Mouse (Mus musculus) olfactory bulb, adult 2 months (tissue): ENCODE data around the gene Kcnt2. TPM values are rescaled to one million over a fixed set of nuclear protein-coding genes. Genes with fewer than 3 reads are reported as not detected.

ENCODE experiments used
- H3K27ac ChIP-seq: fragments of 200-500 bp; 2 replicates; pipeline ENCODE4 v1.5.1; 2012; ENCODE audit warnings: low read depth, low read length; ENCODE audit not compliant: insufficient read depth
- H3K4me1 ChIP-seq: fragments of 200-500 bp; 2 replicates; pipeline ENCODE4 v1.6.1; 2012; ENCODE audit warnings: low read length; ENCODE audit not compliant: control insufficient read depth, insufficient read depth
- H3K4me3 ChIP-seq: fragments of 200-500 bp; 2 replicates; pipeline ENCODE4 v1.5.1; 2012; ENCODE audit warnings: mild to moderate bottlenecking, low read depth, low read length, moderate library complexity; ENCODE audit not compliant: insufficient read depth
- CTCF ChIP-seq: fragments of 200-500 bp; IDR thresholded peaks from 2 replicates; pipeline ENCODE4 v1.5.1; 2012; ENCODE audit warnings: low read depth, mild to moderate bottlenecking, low read length, moderate library complexity; ENCODE audit not compliant: insufficient read depth
- POLR2A ChIP-seq: fragments of 200-500 bp; IDR thresholded peaks from 2 replicates; pipeline ENCODE4 v1.6.1; 2012; ENCODE audit warnings: mild to moderate bottlenecking, low read depth, low read length, moderate library complexity; ENCODE audit not compliant: insufficient read depth
- WGBS: fragments of 180-500 bp; shearing (Covaris S2); methylation state at CpG from one replicate; pipeline ENCODE4 v1.1.7; 2018; 5-methylcytosine and 5-hydroxymethylcytosine counted together
- polyA plus RNA-seq: library from polyadenylated mRNA; stranded (reverse); fragments of >200 nt; gene quantifications from 2 replicates; pipeline ENCODE4 v1.2.4, GENCODE M21; 2012; ENCODE audit warnings: low replicate concordance; ENCODE audit not compliant: missing spikeins, insufficient read depth, insufficient read length

Gene Kcnt2
- polyA plus RNA-seq, 1 experiment: not detected

DNA sequence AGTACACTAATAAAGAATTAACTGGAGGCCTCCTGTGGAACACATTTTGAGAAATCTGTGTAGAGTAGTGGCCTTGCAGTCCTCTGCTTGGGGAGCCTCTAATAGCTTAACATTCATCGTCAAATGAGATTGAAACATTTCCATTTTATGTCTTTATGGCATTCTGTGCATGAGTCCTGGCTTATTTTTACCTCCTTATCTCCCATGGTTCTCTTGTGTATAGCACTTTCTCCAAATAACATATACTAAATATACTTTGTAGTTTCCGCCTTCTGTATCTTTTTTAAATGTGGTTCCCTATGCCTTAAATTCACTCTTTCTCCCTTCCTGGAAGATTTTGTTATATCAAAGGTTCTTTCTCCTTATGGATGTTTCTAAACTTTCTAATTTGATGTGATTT is 246.3 kb downstream of the Kcnt2 start:
- TF ChIP-seq CTCF: no peak
- TF ChIP-seq POLR2A: no peak
- Histone ChIP-seq H3K27ac (no peak overlapping the region), H3K4me3 (no peak overlapping the region), H3K4me1 (no peaks in the 10 kb centered on the region)
- 85% methylated on average over 2 of the region's 2 CpGs for WGBS

GRCm38 (mm10) chr1:140513451-140513850 is 267.5 kb downstream of the Kcnt2 start:
- Histone ChIP-seq H3K4me1 (no peaks in the 10 kb centered on the region), H3K4me3 (no peak overlapping the region), H3K27ac (no peak overlapping the region)
- TF ChIP-seq CTCF (no peak), POLR2A (no peak)

GRCm38 (mm10) chr1:140531285-140531908 is 285.4 kb downstream of the Kcnt2 start:
- Histone ChIP-seq H3K27ac (no peak overlapping the region), H3K4me1 (no peaks in the 10 kb centered on the region), H3K4me3 (no peak overlapping the region)
- no peak for TF ChIP-seq CTCF
- no peak for TF ChIP-seq POLR2A
- WGBS: 31% methylated on average over 4 of the region's 4 CpGs

GRCm38 (mm10) chr1:140534849-140535248 is 288.9 kb downstream of the Kcnt2 start:
- TF ChIP-seq POLR2A (no peak), CTCF (no peak)
- Histone ChIP-seq H3K4me3 (no peak overlapping the region), H3K4me1 (no peaks in the 10 kb centered on the region), H3K27ac (no peak overlapping the region)

- Histone ChIP-seq H3K27ac (no peak overlapping the region), H3K4me3 (no peak overlapping the region), H3K4me1 (no peaks in the 10 kb centered on the region)
- TF ChIP-seq CTCF (no peak), POLR2A (no peak)
- 78% methylated on average over 3 of the region's 3 CpGs for WGBS
These were observed 296.1 kb downstream of the Kcnt2 start for GRCm38 (mm10) chr1:140542066-140542465.

DNA sequence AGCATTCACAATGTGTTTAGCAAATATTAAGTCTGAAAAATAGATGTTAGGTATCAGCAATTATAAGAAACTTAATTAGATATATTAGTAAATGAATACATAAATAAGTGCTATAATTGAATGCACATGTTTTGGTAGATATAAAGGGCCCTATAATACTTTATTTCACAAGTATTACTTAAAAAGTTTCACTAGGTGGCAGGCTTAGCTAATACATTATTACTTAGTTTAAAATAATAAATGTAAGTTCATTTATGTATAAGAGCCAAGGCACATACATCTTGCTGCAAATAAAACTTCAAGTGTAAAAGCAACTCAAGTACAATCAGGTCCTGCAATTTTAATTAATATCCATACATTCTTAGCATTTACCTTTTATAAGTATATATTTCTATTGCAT is 302.8 kb downstream of the Kcnt2 start:
- TF ChIP-seq POLR2A (no peak), CTCF (no peak)
- H3K27ac ChIP-seq: no peak overlapping the region
- H3K4me3 ChIP-seq: no peak overlapping the region
- no peaks in the 10 kb centered on the region for H3K4me1 ChIP-seq

DNA sequence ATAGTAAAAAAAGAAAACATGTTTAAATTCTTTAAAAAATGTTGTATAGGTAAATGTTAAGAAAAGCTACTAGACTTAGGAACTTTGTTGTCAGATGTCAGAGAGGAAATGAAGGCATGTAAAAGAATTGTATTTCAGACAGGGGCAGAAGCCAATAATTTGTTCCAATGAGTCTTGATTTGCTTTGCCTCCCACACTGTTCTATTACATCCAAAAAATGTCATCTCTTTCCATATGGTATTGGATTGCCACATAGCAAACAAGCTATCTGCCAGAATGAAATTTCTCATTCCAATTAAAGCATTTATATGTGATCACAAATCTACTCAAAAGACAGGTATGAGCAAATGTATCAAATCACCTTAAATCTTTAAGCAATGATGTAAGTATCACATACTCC is 314.8 kb downstream of the Kcnt2 start:
- Histone ChIP-seq H3K27ac (no peak overlapping the region), H3K4me1 (no peaks in the 10 kb centered on the region), H3K4me3 (no peak overlapping the region)
- TF ChIP-seq POLR2A (no peak), CTCF (no peak)

GRCm38 (mm10) chr1:140572141-140572540 is 326.2 kb downstream of the Kcnt2 start:
- TF ChIP-seq POLR2A (no peak), CTCF (no peak)
- Histone ChIP-seq H3K4me1 (no peaks in the 10 kb centered on the region), H3K27ac (no peak overlapping the region), H3K4me3 (no peak overlapping the region)
- 90% methylated on average over 7 of the region's 7 CpGs for WGBS

- no peaks in the 10 kb centered on the region for H3K4me1 ChIP-seq
- 82% methylated on average over 3 of the region's 3 CpGs for WGBS
- TF ChIP-seq POLR2A (no peak), CTCF (no peak)
These were observed 332.6 kb downstream of the Kcnt2 start for GRCm38 (mm10) chr1:140578607-140579006.

GRCm38 (mm10) chr1:140588302-140588701 is 342.3 kb downstream of the Kcnt2 start:
- WGBS: 80% methylated on average over 3 of the region's 3 CpGs

More at GRCm38 (mm10) chr1:140578607-140579006, 332.6 kb downstream of the Kcnt2 start:
- Histone ChIP-seq H3K27ac (no peak overlapping the region), H3K4me3 (no peak overlapping the region)

More at GRCm38 (mm10) chr1:140588302-140588701, 342.3 kb downstream of the Kcnt2 start:
- no peaks in the 10 kb centered on the region for H3K4me1 ChIP-seq
- no peak overlapping the region for H3K27ac ChIP-seq
- no peak for TF ChIP-seq CTCF
- no peak for TF ChIP-seq POLR2A
- no peak overlapping the region for H3K4me3 ChIP-seq
